Mouse (Mus musculus): ENCODE measurements around the gene Phf24.
"Not testable (repeated sequence)": the region's sequence is repeated elsewhere in the genome, so short reads cannot be mapped to it uniquely, and the experiment has no call there.

The Phf24 gene

DNA sequence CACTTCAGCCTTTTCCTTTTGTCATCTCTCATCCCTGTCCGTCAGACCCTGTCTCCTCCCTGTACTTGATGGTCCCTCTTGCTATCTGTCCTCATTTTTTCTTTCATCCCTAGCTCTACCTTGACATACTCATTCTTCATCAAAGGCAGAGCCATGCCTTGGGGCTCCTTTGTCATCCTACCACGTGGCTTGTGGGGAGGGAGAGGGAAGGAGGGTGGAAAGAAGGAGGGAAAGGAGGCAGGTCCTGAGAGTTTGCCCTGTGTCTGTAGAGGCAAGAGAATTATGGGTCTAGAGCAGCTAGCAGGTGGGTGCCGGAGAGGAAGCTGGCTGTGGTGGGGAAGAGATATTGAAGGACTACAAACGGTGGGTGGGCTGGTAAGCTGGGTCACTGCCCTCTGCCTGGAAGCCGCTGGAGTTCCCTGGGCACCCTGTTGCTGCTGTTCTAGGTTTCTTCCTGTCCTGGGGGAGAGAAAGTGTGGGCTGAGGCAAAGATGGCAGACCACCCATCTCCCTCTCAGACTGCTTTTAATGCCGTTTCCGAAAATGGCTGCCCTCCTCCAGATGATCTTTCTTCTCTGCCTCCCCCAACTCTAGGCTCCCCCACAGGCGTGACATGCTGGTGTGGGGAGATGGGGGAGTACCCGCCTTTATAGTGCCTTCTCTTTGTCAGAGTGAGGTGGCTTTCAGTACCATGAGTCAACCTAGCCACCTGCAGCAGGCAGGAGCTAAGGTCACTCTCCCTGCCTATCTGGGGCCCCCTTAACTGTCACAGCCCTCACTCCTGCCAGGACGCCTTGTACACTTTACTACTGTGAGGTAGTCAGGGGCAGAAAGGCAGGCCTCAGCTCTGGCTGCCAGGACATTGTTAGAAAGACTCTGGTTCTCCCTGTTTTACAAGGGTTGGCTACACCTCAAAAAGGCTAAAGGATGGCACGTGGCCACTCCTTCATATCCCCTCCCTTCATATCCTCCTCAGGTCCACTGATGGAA is 35.0 kb downstream of the Phf24 start:
- no peak for DNase-seq

DNA sequence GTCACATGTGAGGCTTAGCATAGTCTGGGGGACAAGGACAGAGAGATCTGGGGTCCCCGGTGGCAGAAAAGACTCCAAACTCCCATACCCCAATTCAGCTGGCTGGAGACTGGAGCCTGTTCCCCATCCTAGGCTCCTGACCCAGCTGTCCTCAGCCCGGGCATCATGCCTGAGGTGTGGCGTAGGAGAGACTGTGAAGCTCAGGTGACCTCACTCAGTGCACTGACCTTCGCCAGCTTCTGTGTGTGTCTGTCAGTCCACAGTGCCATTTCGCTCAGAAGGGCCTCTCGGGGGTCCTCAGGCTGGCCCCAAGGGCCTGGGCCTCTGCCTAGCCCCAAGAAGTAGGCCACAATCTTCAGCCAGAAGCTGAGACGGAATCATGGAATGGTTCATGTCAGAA is 36.1 kb downstream of the Phf24 start:
- DNase-seq, result no peak

DNA sequence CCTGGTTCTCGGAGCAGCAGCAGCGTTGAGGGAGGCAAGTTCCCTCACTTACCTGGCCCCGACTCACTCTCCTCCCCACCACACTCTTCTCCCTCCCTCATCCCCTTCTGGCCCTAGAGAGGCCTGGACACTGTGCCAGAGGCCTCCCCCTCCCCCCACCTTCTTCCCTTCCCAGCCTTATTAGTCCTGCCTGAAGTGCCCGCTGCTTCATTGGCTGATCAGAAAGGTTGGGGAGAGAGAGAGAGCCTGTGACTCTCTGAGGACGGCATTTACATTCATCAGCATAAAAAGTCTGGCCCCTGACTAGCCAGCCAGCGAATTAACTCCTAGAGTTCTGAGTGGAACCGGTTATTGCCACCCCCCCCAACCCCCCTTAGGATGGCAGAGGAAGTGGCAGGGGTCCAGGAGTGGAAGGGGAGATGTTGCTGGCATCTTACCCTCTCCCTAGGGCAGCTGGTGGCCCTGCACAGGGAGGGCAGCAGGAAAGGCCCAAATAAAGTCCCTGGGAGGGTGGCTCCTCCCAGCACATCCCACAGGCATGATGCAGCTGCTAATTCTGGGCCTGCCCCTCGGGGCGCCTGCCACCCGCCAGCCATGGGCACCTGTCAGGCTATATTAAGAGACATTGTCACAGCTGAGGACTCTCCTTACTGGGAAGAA is 37.1 kb downstream of the Phf24 start:
- DNase-seq, result peak; percentile 46 to 49

DNA sequence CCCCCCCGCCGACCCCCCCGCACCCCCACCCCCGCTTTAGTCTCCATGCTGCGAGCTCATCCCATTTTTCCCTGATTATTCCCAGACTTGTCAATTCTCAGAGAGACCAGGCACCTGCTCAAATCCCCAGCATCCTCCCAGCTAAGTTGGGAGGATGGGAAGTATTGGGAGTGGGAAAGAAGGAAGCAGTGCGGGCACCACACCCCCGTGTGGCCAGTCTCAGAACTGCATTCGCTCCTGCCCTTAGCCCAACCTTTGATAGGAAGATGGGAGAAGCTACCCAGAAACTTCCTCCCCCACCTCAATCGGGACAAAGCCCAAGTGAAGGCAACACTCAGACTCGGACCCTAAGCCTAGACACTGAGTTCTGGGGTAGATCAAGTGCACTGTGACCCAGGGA is 37.8 kb downstream of the Phf24 start:
- peak; percentile 86 to 89 for DNase-seq

DNA sequence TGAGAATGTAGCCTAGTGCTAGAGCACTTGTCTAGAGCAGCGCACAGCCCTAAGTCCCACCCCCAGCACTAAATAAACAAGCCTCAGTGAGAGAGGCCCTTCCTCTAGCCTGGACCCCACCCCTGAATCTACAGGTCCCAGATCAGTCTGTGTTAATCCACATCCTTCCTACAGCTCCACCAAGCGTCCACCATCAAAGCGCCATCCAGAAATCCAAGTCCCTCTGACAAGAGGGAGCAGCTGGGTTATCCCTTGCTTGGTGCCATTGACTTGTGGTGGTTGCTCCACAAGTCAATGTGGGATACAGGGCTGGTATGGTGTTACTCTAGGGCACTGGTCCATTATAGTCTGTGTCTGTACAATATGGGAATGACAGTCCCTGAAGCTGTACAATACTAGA is 38.7 kb downstream of the Phf24 start:
- no peak for DNase-seq

DNA sequence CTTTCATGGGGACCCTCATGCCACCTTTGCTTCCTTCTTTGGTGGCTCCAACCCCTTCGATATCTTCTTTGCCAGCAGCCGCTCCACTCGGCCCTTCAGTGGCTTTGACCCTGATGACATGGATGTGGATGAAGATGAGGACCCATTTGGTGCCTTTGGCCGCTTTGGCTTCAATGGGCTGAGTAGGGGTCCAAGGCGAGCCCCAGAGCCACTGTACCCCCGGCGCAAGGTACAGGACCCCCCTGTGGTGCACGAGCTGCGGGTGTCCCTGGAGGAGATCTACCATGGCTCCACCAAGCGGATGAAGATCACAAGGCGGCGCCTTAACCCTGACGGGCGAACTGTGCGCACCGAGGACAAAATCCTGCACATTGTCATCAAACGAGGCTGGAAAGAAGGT is 40.1 kb downstream of the Phf24 start:
- peak in 1 of 2 experiments; percentile 6 for DNase-seq

DNA sequence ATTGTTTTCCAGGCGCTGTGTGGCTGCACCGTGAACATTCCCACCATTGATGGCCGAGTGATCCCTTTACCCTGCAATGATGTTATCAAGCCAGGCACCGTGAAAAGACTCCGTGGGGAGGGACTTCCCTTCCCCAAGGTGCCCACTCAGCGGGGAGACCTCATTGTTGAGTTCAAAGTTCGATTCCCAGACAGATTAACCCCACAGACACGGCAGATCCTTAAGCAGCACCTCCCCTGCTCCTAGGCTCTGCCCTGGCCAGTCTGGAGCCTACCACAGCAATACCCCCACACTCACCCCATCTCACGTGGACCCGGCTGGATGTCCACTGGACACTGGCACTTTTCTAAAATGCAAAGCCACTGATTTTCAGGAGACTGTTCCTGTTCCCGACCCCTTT is 40.8 kb downstream of the Phf24 start:
- DNase-seq, result no peak

DNA sequence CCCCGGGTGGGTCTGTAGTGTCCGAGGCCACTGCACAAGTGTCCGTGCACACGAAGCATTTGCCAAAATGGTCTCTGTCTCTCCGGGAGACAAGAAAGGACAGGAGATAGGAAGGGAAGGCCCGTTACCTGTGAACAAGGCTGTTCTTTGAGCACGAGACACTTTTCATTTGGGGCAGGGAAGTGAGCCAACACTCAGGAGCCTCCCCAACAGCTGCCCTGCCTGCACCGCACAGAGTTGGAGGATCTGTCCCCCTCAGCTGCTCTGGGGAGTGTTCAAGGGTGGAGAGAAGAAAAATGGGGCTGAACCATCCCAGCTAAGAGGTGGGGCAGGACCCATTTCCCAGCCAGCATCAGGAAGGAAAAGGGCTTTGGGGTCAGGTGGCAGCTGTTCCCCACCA is 41.5 kb downstream of the Phf24 start:
- DNase-seq, result no peak

DNA sequence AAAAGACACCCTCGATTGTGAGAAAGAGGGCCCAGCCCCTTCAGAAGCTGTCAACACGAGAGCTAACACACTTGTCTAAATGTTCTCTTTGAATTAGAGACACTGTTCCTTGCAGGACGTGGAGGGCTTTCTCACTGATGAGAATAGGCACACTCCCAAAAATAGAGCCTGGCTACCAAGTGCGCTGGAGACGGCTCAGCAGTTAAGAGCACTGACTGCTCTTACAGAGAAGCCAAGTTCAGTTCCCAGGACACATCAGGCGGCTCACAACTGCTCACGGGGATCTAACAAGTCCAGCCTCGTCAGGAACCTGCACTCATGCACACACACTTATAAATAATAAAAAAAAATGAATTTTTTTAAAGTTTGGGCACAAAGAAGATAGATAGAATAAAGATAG is 42.5 kb downstream of the Phf24 start:
- DNase-seq, result no peak

DNA sequence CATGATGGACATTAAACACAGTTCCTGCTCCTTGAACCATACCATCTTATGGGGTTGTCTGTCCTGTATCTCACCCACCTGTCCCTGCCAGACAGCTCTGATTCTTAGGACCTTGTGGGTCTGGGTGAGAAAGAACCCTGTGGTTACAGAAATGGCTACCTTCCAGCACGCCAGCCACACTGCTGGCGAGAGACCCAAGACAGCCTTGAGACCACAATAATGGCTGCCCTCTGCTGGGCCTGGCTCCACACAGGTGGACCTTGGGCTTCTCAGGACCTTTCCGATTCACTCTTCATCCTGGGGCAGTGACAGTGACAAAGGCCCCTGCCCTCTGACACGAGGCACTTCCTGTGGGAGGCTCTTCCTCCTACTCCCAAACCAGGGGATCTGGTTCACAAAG is 42.9 kb downstream of the Phf24 start:
- no peak for DNase-seq

DNA sequence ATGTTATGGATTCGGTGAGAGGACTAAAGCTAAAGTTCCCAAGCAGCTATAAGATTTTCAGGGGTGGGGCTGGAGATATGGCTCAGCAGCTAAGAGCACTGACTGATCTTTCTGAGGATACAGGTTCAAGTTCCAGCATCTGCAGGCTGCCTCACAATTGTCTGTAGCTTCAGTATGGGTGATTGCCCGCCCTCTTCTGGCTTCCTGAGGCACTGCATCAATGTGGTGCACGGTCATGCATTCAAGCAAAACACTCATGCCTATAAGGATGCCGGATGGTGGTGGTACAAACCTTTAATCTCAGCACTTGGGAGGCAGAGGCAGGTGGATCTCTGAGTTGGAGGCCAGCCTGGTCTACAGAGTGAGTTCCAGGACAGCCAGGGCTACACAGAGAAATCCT is 45.1 kb downstream of the Phf24 start:
- DNase-seq, result peak; percentile 66 to 74

DNA sequence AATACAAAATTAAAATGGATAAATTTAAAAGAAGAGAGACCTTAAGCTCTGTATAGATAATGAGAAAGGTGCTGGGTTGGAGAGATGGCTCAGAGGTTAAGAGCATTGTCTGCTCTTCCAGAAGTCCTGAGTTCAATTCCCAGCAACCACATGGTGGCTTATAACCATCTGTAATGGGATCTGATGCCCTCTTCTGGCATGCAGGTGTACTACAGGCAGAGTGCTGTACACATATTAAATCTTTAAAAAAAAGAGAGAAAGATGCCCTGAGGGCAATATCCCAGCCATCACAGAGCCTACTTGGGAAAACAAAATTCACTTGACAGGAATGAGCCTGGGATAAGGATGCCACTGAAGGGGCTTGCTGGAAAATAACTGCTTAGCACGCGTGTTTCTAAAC is 47.0 kb downstream of the Phf24 start:
- DNase-seq, result no peak

DNA sequence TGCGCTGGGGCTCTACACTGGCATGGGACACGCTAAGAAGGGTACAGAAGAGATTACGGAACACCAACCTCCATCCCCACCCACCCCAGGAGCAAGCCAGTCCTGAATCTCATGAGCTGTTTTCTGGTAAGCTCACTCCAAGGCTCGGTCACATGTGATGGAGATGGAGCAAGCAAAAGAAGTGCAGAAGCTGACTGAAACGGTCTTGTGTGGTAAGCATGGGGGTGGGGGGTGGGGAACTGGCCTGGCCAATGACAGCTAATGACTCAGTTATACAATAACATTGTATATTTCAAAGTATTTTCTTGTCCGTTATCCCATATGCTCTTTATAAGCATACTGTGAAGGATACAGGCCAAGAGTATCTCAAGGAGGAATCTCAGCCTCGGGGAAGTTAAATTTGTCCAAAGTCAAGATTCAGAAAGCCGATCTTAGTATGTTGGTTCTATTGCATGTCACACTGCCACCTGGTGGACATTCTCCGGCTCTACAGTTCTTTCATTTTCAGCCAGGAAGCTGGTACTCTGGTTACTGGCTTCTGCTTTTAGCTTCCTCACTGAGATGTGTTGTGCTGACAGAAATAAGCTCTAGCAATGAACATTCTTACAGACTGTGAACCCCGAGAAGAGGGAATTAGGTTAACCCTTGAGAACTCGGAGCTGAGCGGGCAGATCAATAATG is 48.7 kb downstream of the Phf24 start:
- peak; percentile 40 to 57 for DNase-seq

DNA sequence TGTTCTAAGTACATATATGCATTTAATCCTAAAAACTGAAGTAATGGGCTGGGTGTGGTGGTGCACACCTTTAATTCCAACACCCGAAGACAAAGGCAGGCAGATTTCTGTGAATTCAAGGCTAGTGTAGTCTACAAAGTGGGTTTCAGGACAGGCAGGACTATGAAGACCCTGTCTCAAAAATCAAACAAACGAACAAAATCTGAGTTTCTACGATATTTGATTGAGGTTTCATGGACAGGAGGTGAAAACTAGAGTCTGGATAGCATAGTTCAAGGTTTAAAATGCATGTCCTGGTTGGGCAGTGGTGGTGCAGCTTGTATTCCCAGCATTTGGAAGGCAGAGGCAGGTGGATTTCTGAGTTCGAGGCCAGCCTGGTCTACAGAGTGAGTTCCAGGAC is 52.8 kb downstream of the Phf24 start, which contains the start of gene 1700022I11Rik:
TSS of gene 1700022I11Rik (plus strand) at position 301 of the 400 bp plus-strand sequence.
- no peak for DNase-seq

DNA sequence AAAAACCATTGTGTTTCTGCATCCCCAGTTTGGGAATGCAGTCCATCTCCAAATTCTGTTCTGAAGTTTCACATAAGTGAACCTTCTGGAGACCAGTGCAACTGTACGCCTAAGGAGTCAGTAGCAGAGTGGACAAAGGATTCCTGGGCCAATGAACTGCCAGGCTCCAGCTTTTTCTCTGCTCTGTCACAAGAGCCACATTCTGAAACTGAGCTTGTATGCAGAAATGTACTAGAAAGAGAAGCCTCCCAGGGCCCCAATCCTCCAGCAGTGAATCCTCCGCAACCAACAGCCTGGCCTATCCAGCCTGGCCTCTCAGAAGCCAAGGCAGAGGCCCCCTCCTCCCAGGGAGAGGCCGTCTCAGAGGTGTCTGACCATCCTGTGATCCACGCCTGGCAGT is 56.5 kb downstream of the Phf24 start:
- no peak for DNase-seq

DNA sequence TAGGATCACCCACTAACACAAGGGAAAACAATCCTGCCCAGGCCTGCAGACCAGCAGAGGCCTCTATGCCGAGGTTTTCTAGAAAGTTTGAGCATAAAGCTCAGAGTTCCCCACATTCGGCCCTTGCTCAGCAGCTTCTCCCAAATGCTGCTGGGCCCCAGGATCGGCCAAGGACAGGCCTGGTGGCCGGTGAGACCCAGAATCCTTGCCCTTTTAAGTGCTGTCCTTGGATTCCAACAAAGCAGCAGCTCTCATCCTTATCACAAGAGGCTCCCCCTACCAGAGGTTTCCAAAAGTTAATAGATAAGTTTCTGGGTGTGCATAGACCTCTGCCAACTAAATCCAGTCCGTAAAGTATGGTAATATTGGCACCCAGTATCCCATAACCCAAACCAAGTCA is 57.4 kb downstream of the Phf24 start:
- no peak for DNase-seq

DNA sequence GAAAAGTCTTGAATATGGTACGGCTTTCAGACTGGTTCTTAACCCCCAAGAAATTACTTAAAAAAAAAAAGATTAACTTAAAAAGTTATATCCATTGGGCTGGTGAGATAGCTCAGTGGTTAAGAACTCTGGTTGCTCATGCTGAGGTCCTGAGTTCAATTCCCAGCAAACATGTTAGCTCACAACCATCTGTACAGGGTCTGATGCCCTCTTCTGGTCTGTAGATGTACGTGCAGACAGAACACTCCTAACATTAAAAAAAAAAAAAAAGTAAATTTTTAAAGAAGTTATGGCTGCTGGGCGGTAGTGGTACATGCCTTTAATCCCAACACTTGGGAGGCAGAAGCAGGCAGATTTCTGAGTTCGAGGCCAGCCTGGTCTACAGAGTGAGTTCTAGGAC is 61.6 kb downstream of the Phf24 start:
- DNase-seq, result no peak

DNA sequence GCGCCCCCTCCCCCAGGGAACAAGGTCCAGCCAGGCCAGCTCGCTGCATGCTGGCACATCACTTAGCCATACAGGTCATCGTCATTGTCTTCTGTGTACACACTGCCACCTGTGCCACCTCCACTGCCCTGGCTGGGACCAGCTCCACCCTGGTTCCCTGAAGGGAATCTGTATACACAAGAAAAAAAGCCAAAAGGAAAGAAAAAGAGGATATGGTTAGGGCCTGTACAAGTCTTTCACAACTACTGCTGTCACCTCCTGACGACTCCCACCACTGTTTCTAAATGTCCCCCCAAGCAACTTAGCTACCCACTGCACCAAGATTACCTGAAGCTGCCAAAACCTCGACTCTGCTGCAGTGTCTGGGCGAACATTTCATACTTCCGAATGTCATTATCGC is 64.0 kb downstream of the Phf24 start:
- DNase-seq, result not testable (repeated sequence)

DNA sequence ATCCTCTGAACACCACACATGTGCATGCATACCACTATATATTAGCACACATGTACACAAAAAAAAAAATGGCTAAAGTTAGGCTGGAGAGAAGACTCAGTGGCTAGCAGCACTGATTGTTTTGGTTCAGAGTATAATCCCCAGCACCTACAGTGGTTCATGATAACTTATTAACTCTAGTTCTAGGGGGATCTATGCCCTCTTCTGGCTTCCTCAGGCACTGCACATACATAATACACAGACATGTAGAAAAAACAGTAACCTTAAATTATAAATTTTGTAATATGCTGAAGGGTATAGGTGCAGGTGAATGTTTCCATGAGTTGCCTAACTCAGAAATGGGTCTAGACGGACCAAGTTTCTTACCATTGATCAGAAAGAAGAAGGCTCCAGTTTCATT is 71.8 kb downstream of the Phf24 start:
- DNase-seq, result no peak
